ENCODE assay signal across 7 mouse cellular contexts in genomic region chr2:132028894-132029605, GRCm38 (mm10). TPM values are rescaled to one million over a fixed set of nuclear protein-coding genes. Genes with fewer than 3 reads are reported as not detected.
DNase-seq lines count a peak whose midpoint lies in the region; ATAC-seq and TF ChIP-seq lines count a peak whose summit lies in the region.

No protein-coding gene starts in this region.

- ATAC-seq in heart, postnatal 0 days (ENCODE audit: insufficient read depth, low read depth) = peak; percentile 26

- H3K27ac ChIP-seq in heart, postnatal 0 days (ENCODE audit: low read depth) = peak overlapping the region; percentile 58

- peak overlapping the region; percentile 55 for H3K9ac ChIP-seq in heart, postnatal 0 days (replicated peaks; ENCODE audit: low read depth, low read length)

- no peaks in the 10 kb centered on the region for H3K36me3 ChIP-seq in heart, postnatal 0 days (replicated peaks; ENCODE audit: control insufficient read depth, insufficient read depth, low read length)
- H3K36me3 ChIP-seq in megakaryocyte, embryonic 14.5 days (replicated peaks; ENCODE audit: low read length) = no peaks in the 10 kb centered on the region

- H3K9me3 ChIP-seq in heart, postnatal 0 days (replicated peaks; ENCODE audit: control insufficient read depth, low read length) = no peaks in the 10 kb centered on the region
- no peaks in the 10 kb centered on the region for H3K9me3 ChIP-seq in megakaryocyte, embryonic 14.5 days

- peak overlapping the region; percentile 98 for H3K4me2 ChIP-seq in heart, postnatal 0 days (ENCODE audit: low read depth, low read length)

- TF ChIP-seq EP300 in heart, postnatal 0 days (IDR thresholded peaks at IDR 0.05; ENCODE audit: low read depth) = no peak

- 2% methylated on average over 36 of the region's 36 CpGs for WGBS in heart, postnatal 0 days

- peak; percentile 79 for DNase-seq in B cell, adult 2 months
- DNase-seq in CD8-positive naive resting alpha-beta T cell, adult 2 months (ENCODE audit: low read depth in 2 of 2, low spot score in 2 of 2) = peak; percentile 49 to 51
- DNase-seq in embryo, embryonic 10.5 days (ENCODE audit: low spot score) = peak; percentile 66
- DNase-seq in heart, postnatal 0 days (ENCODE audit: low spot score) = no peak
- DNase-seq in kidney, postnatal 4 days = peak; percentile 48 to 58
- DNase-seq in spleen, adult 12 weeks (ENCODE audit: low spot score) = peak; percentile 30

- no peaks in the 10 kb centered on the region for H3K27me3 ChIP-seq in heart, postnatal 0 days (ENCODE audit: control insufficient read depth, insufficient read depth, low read length)
- H3K27me3 ChIP-seq in megakaryocyte, embryonic 14.5 days (replicated peaks) = peaks cover 67% of the 10 kb centered on the region

- H3K4me3 ChIP-seq in heart, postnatal 0 days (ENCODE audit: low read depth, low read length) = peak overlapping the region; percentile 70
- peak overlapping the region; percentile 91 for H3K4me3 ChIP-seq in megakaryocyte, embryonic 14.5 days (replicated peaks)

- TF ChIP-seq CTCF in heart, postnatal 0 days (IDR thresholded peaks at IDR 0.05; ENCODE audit: low read depth) = no peak

- H3K4me1 ChIP-seq in heart, postnatal 0 days (ENCODE audit: control insufficient read depth, insufficient read depth) = peaks cover 9% of the 10 kb centered on the region; the same call in 1 of the 2 replicates
- peaks cover 39% of the 10 kb centered on the region for H3K4me1 ChIP-seq in megakaryocyte, embryonic 14.5 days

RNA-seq across cellular contexts. Expression of gene Rassf2, which starts 1.0 kb away (rescaled TPM):
- 3.7 and 5.2 TPM in 2 replicates for total RNA-seq in heart, postnatal 0 days (2014; rRNA removed; ENCODE audit: low replicate concordance)
- 2.6 and 2.7 TPM in 2 replicates for polyA plus RNA-seq in heart, postnatal 0 days (2015; fragmentation: Nextera tagmentation; extraction: Ambion mirVana)
- 2.8 and 5.4 TPM in 2 replicates for polyA plus RNA-seq in megakaryocyte, embryonic 14.5 days (2012; ENCODE audit: insufficient read depth, low replicate concordance)
